Mouse (Mus musculus) lung, postnatal 4 days (tissue): ENCODE results near the gene Il18bp.
"Not testable (repeated sequence)": the region's sequence is repeated elsewhere in the genome, so short reads cannot be mapped to it uniquely, and the experiment has no call there.

Experiments
- DNase-seq, 2 experiments: peaks; one replicate each; pipeline ENCODE4 v3.0.0; 2021

The Il18bp gene

DNA sequence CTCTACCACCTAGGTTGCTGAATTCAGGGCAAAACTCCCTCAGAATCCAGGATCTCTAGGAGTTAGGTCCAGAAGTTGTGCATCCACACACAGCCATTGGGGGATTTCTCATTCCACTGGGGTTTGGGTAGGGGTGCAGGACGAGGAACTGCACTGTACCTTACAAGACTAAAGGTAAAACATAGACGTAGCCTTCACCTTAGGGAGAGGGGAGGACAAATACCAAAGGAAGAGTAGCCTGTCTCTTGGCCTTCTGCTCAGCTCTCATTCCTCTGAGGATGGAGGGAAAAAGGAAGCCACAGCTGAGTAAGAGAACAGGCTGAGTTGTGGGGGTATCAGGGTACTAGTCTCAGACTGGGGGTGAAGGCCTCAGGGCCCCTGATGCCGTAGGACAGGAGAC is at the start of gene Il18bp:
Gene Il18bp, minus strand, starts transcription at position 101 of the 400 bp plus-strand sequence.
- DNase-seq: no peak

DNA sequence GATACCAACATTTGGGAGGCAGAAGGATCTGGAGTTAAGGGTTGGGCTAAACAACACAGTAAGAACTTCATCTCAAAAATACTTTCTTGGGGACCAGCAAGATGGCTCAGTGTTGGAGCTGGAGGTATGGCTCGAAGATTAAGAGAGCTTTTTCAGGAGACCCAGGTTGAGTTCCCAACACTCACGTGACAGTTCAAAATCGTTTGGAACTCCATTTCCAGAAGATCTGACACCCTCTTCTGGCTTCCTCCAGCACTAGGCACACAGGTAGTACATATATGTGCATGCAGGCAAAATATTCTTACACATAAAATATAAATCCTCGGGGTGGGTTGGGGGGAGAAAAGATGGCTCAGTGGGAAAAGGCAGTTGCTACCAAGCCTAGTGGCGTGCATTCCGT is 47.9 kb upstream of the Il18bp start:
- DNase-seq: no peak

DNA sequence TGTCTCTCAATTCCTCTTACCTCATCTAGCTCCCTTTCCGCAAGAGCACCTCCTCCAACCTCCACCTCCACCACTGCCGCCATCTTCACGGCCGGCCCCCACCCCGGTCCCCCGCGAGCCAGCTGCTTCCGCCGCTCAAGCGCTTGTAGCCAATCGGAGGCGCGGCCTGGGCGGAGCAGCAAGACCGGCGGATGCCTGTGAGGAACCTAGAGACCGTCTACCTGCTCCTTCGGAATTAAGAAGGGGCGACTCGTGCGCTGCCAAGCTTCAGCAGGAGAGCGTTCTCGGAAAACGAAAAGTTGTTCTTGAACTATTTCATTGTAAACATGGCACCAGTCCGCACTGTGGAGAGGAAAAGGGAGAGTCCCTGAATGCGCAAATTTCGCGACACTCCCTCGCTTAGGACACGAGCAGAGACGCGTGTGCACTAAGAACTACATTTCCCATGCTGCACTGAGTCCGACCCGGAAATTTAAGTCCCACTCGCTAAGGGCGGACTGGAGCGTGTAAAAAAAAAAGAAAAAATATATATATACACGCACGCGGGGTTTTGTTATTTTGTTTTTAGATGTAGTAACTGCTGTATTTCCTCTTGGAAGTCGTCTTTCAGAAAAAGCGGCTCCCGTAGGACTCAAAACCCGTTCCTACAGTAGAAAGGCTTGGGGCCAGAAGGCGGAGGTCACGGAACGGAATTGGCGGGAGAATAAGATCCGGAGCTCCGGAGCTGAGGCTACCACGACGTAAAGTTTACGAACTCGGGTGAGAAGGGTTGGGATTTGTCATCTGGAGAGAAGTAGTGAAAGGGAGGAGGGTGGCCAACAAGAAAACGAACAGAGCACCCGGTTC is 46.8 kb upstream of the Il18bp start, which contains the start of the genes Rnf121, Xndc1 and Xntrpc:
Gene Rnf121, minus strand, starts transcription at position 424 of the 846 bp plus-strand sequence.
Gene Xndc1, plus strand, starts transcription at position 466 of the 846 bp plus-strand sequence.
Gene Xntrpc, plus strand, starts transcription at position 668 of the 846 bp plus-strand sequence.
- peak; percentile 92 to 94 for DNase-seq

DNA sequence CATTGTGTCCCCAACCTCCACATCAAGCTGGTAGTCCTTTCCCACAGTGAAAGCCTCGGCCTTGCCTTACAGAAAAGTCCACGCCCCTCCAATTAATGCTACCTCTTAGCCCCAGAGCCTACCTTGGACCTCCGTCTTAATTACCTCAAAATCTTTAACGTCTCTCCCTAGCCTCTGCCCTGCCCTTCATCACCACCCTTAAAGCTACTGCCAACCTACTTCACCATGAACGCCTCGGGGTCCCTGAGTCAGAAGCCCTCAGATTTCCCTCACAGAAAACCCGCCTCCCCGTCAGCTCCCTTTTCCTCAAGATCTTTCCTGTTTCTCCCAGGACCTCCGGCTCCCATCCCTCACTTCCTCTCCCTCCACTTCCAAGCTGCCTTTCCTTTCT is 46.2 kb upstream of the Il18bp start:
- DNase-seq: no peak

DNA sequence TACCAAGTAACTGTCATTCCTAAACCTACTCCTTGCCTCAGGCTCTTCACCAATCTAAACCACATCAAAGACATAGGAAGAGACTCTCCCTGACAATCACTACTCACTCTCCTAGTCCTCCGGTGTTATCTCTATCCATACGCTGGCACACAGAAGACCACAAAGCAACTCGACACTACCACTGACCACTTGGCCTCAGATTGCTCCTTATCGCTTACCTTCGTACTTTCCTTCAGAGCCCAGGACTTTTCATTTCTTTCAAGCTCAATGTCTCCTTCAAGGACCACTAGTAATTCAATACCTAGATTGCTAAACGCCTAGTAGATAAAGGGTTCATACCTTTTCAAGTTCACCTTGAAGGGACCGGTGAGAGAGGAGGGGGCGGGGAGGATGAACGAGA is 45.4 kb upstream of the Il18bp start:
- no peak for DNase-seq

DNA sequence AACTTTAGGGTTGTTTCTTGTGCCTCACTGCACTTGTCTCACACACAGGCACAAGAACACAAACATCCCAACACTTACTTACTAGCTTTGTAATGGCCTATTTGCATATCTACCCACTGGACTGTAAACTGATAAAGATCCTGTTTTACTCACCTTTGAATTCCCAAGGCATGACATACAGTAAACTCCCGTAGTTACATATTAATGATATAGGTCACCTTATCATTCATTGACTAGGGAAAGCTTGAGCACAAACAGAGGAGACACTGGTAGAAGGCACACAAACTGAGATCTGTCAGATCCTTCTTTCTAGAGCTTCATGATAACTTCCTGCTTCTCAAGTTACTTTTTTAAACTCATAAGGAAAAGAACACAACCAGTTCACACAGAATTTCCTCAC is 43.7 kb upstream of the Il18bp start:
- no peak for DNase-seq

- DNase-seq: no peak
Observed at GRCm38 (mm10) chr7:102061353-102061752, 42.9 kb upstream of the Il18bp start.

- not testable (repeated sequence) for DNase-seq
Observed at GRCm38 (mm10) chr7:102048524-102048923, 30.0 kb upstream of the Il18bp start.

DNA sequence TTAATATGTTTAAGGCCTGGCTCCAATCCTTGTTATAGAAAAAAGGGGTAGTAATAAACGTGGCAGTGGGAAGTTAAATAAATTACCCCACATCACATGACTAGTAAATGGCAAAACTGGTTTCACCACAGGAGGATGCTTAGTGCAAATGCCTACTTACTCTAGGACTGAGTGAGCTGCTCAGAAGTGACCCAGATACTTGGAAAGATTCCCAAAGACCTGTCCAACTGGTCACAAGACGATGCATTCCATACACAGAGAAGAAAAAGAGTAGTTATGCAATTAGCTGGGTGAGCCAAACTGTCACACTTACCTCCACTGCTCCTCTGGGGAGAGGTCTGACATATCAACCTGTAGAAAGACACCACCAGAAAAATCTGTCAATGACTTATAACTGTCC is 23.8 kb upstream of the Il18bp start:
- no peak for DNase-seq

- no peak for DNase-seq
Observed at GRCm38 (mm10) chr7:102037318-102037717, 18.8 kb upstream of the Il18bp start.

- DNase-seq: no peak
Observed at GRCm38 (mm10) chr7:102035534-102035933, 17.0 kb upstream of the Il18bp start.

- DNase-seq: no peak
Observed at GRCm38 (mm10) chr7:102034904-102035303, 16.4 kb upstream of the Il18bp start.

DNA sequence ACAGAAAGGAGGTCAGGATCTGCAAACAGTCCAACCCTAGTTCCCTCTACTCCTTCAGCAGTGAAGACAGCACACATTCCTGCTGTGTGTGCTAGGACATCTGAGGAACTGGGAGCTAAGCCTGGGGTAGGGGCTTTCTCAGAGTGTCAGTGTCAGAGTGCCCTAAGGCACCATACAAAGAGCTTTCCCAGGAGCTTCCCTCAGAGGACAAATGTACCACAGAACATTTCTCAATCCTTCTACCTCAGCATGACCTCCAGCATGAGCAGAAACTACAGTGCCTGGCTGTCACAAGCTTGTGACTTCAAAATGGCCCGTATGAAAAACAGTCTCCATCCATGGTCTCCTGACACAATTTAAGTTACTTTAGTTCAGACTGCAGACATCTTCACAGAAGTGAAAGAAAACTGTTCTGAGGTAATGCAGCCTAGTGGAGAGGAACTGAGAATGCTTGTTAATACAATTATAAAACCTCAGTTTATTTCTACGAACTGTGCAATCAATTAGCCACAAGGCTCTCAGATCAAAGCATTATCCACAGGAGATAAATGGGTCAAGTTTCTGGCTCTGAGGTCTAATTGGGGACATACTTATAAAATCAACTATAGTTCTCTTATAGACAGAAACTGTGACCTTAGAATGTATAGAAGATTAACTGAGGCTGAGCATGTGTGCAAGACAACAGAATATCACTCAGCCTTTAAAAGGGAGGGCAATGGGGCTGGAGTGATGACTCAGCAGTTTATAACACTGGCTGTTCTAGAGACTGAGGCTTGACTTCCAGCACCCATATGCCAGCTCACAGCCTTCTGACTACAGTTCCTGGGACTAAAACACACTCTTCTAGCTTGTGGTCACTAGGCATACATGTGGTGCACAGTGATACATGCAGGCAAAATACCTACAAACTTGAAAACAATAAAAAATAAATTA is 7.0 kb upstream of the Il18bp start:
- no peak for DNase-seq

DNA sequence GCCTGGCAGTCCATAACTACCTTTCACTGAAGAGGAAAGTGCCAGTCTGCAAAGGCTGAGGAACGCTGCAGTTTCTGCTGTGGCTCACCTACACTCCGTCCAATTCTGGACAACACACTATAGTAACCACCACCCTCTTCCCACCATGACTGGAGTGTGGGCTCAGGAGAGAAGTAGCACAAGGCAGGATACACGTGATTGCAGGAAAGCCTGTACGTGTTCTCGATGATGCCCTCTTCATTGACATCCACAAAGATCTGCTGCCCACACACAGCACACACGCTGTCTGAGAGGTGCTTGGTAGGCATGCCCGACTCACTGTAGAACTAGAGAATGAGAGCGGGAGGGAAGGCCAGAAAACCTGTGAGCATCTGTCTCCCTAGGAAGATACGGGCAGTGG is 5.3 kb upstream of the Il18bp start:
- DNase-seq: no peak

DNA sequence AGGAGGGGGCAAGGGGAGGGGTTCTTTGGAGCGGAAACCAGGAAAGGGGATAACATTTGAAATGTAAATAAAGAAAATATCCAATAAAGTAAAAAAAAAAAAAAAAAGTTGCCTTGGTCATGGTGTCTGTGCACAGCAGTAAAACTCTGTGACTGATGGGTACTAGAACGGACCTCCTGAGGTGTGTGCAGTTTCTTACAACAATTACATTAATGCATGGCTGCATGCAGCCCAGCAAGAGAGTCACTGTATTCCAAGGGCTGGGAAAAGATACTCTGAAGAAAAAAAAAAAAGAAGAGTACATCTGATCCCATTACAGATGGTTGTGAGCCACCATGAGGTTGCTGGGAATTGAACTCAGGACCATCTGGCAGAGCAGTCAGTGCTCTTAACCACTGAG is 2.4 kb upstream of the Il18bp start:
- not testable (repeated sequence) for DNase-seq

- no peak for DNase-seq
Observed at GRCm38 (mm10) chr7:102019362-102019761, 872 bp upstream of the Il18bp start.

- peak in 1 of 2 experiments; percentile 22 for DNase-seq
Observed at GRCm38 (mm10) chr7:102018034-102018433, 456 bp downstream of the Il18bp start.

GRCm38 (mm10) chr7:102017452-102017851 is 1.0 kb downstream of the Il18bp start:
- no peak for DNase-seq

GRCm38 (mm10) chr7:102016936-102017335 is 1.6 kb downstream of the Il18bp start:
- DNase-seq: no peak

DNA sequence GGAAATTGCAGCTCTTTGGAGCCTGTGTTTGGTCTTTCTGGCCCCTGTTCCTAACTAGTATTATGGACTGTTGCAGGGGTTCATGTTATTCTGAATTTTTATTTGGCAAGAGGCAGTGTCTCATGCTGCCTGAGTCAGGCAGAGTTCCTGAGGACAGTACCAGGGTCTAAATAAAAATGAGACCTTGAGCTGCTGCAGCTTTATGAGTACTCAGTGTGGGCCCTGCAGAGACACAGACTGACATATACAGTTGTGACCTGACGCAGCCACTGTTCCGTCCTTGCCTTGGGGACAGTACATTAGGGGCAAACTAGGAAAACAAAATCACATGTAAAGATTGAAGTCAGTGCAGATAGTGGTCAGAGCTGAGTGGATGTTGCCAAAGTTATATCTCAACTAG is 3.5 kb downstream of the Il18bp start:
- DNase-seq: no peak

- DNase-seq: no peak
Observed at GRCm38 (mm10) chr7:102013416-102013815, 5.1 kb downstream of the Il18bp start.

- DNase-seq: no peak
Observed at GRCm38 (mm10) chr7:102011855-102012254, 6.6 kb downstream of the Il18bp start.

DNA sequence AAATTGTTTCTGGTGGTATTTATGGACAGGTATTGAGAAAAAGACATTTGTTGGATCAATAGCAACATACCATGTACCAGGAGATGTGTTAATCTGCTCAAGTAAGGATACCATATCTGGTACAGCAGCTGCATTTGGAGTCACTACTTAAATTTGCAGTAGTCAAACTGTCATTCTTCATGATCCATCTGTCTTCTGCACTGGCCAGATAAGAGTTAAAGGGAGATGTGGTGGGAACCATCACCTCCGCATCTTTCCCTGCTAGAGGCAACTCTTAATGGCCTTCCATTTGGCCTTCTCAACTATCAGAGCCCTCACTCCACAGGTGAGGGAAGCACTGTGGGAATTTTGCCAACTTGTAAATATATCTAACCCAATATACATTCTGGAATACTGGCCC is 12.0 kb downstream of the Il18bp start:
- DNase-seq: no peak
